Mouse (Mus musculus): ENCODE measurements around the gene Tmcc1. TPM values are rescaled to one million over a fixed set of nuclear protein-coding genes. Genes with fewer than 3 reads are reported as not detected.

The Tmcc1 gene
- polyA plus RNA-seq, 1 experiment from 2014 or later: 21.0 TPM

GRCm38 (mm10) chr6:116058541-116059300, 134.6 kb downstream of the Tmcc1 start:
- Histone ChIP-seq H3K4me1 (replicated peaks; ENCODE audit: control insufficient read depth, insufficient read depth, low read length) (peaks cover 5% of the 10 kb centered on the region; the same call in 1 of the 2 replicates), H3K27me3 (ENCODE audit: control insufficient read depth, insufficient read depth, low read length) (no peaks in the 10 kb centered on the region), H3K36me3 (ENCODE audit: control insufficient read depth, insufficient read depth, low read length) (no peaks in the 10 kb centered on the region), H3K4me2 (ENCODE audit: low read depth, low read length, severe bottlenecking) (no peak overlapping the region), H3K4me3 (ENCODE audit: low read depth, low read length) (no peak overlapping the region), H3K27ac (ENCODE audit: low read depth, low read length) (no peak overlapping the region), H3K9ac (ENCODE audit: low read length) (no peak overlapping the region), H3K9me3 (ENCODE audit: control insufficient read depth, low read length) (no peaks in the 10 kb centered on the region)
- ATAC-seq (replicated peaks; ENCODE audit: low FRiP score): no peak
- 71% methylated on average over 3 of the region's 3 CpGs for WGBS
- DNase-seq (ENCODE audit: low spot score): no peak

GRCm38 (mm10) chr6:116056676-116057264, 136.5 kb downstream of the Tmcc1 start:
- WGBS: 15% methylated on average over 13 of the region's 13 CpGs
- peak; percentile 68 for DNase-seq (ENCODE audit: low spot score)
- no peak overlapping the region for H3K4me3 ChIP-seq (ENCODE audit: low read depth, low read length)

DNA sequence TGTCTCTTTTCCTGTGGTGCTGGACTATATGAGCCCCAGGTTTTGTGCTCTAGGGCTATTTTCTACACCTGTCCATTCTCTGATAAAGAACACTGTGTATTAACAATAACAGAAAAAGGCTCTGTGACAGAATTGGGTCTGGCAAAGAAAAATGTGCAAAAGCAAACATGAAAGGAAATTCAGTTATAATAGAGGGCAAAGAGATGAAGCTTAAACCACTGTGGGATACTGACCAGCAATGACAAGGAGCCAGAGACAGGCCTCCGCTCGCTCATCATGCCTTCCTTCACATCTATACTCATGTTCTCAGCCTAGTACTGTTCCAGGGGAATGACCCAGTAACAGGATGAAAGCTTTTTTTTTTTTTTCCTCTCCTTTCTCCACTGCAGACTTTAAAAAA, 137.5 kb downstream of the Tmcc1 start:
- no peaks in the 10 kb centered on the region for H3K9me3 ChIP-seq (ENCODE audit: control insufficient read depth, low read length)
- WGBS: 75% methylated on average over 2 of the region's 2 CpGs
- no peak overlapping the region for H3K4me3 ChIP-seq (ENCODE audit: low read depth, low read length)
- H3K9ac ChIP-seq (ENCODE audit: low read length): no peak overlapping the region
- H3K27ac ChIP-seq (ENCODE audit: low read depth, low read length): no peak overlapping the region
- no peak overlapping the region for H3K4me2 ChIP-seq (ENCODE audit: low read depth, low read length, severe bottlenecking)
- ATAC-seq (replicated peaks; ENCODE audit: low FRiP score) (no peak), DNase-seq (ENCODE audit: low spot score) (no peak)
- H3K36me3 ChIP-seq (ENCODE audit: control insufficient read depth, insufficient read depth, low read length): no peaks in the 10 kb centered on the region
- peaks cover 5% of the 10 kb centered on the region; the same call in 1 of the 2 replicates for H3K4me1 ChIP-seq (replicated peaks; ENCODE audit: control insufficient read depth, insufficient read depth, low read length)
- no peaks in the 10 kb centered on the region for H3K27me3 ChIP-seq (ENCODE audit: control insufficient read depth, insufficient read depth, low read length)

More at GRCm38 (mm10) chr6:116056676-116057264, 136.5 kb downstream of the Tmcc1 start:
- Histone ChIP-seq H3K4me2 (ENCODE audit: low read depth, low read length, severe bottlenecking) (peak overlapping the region; percentile 1; the same call in 1 of the 2 replicates), H3K9me3 (ENCODE audit: control insufficient read depth, low read length) (no peaks in the 10 kb centered on the region), H3K36me3 (ENCODE audit: control insufficient read depth, insufficient read depth, low read length) (no peaks in the 10 kb centered on the region), H3K9ac (ENCODE audit: low read length) (no peak overlapping the region), H3K27me3 (ENCODE audit: control insufficient read depth, insufficient read depth, low read length) (no peaks in the 10 kb centered on the region), H3K27ac (ENCODE audit: low read depth, low read length) (peak overlapping the region; percentile 7; the same call in 1 of the 2 replicates), H3K4me1 (replicated peaks; ENCODE audit: control insufficient read depth, insufficient read depth, low read length) (peaks cover 5% of the 10 kb centered on the region; the same call in 1 of the 2 replicates)
- ATAC-seq (replicated peaks; ENCODE audit: low FRiP score): peak; percentile 71; the same call in 1 of the 2 replicates

GRCm38 (mm10) chr6:116055001-116055471, 138.2 kb downstream of the Tmcc1 start:
- peaks cover 5% of the 10 kb centered on the region; the same call in 1 of the 2 replicates for H3K4me1 ChIP-seq (replicated peaks; ENCODE audit: control insufficient read depth, insufficient read depth, low read length)
- no peak overlapping the region for H3K4me3 ChIP-seq (ENCODE audit: low read depth, low read length)
- no peaks in the 10 kb centered on the region for H3K36me3 ChIP-seq (ENCODE audit: control insufficient read depth, insufficient read depth, low read length)
- H3K9me3 ChIP-seq (ENCODE audit: control insufficient read depth, low read length): no peaks in the 10 kb centered on the region
- DNase-seq (ENCODE audit: low spot score) (no peak), ATAC-seq (replicated peaks; ENCODE audit: low FRiP score) (no peak)
- H3K9ac ChIP-seq (ENCODE audit: low read length): no peak overlapping the region
- no peak overlapping the region for H3K27ac ChIP-seq (ENCODE audit: low read depth, low read length)
- 74% methylated on average over 1 of the region's 1 CpGs for WGBS
- H3K4me2 ChIP-seq (ENCODE audit: low read depth, low read length, severe bottlenecking): no peak overlapping the region
- H3K27me3 ChIP-seq (ENCODE audit: control insufficient read depth, insufficient read depth, low read length): no peaks in the 10 kb centered on the region

DNA sequence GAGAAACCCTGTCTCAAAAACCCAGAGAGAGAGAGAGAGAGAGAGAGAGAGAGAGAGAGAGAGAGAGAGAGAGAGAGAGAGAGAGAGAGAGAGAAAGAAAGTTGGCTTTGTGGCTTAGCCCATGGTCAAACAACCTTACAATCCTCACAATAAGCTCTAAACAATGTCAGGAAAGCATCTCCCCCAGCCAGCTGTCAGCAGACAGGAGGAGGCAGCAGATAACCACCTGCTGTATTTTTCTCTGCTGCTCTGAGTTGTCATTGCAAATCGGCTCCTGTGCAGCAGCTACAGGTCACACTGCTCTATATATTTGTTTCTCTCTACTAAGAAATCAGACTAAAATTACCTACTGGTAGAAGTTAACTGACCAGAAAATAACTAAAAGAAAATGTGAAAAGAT, 145.4 kb downstream of the Tmcc1 start:
- ATAC-seq (replicated peaks; ENCODE audit: low FRiP score) (no peak), DNase-seq (ENCODE audit: low spot score) (no peak)
- Histone ChIP-seq H3K4me3 (ENCODE audit: low read depth, low read length) (no peak overlapping the region), H3K4me1 (replicated peaks; ENCODE audit: control insufficient read depth, insufficient read depth, low read length) (0 out of 2 replicates have a peak, but pooled peaks cover 3% of the 10 kb centered on the region), H3K27ac (ENCODE audit: low read depth, low read length) (no peak overlapping the region), H3K27me3 (ENCODE audit: control insufficient read depth, insufficient read depth, low read length) (no peaks in the 10 kb centered on the region), H3K36me3 (ENCODE audit: control insufficient read depth, insufficient read depth, low read length) (no peaks in the 10 kb centered on the region; the same call in 1 of the 2 replicates), H3K4me2 (ENCODE audit: low read depth, low read length, severe bottlenecking) (no peak overlapping the region), H3K9me3 (ENCODE audit: control insufficient read depth, low read length) (peaks cover under 1% of the 10 kb centered on the region; the same call in 1 of the 2 replicates), H3K9ac (ENCODE audit: low read length) (no peak overlapping the region)
- WGBS: 80% methylated on average over 1 of the region's 1 CpGs

- 78% methylated on average over 3 of the region's 3 CpGs for WGBS
Measured at GRCm38 (mm10) chr6:116047366-116047765, 145.9 kb downstream of the Tmcc1 start.

DNA sequence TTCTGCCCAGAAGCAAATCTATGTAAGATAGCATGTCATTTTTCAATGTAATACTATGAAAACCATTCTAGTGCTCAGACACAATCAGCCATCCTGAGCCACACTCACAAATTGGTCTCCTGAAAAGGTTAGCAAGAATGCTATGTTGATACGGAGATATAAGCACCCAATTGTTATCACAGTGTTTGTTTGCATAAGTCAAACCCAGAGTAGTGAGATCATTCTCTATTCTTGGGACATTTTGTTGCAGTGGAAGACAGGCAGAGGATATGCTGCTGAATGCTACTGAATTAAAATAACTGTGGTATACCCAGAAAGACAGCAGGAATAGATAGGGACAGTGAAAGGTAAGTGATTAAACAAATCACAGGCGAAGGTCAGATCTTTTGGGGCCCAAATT, 149.2 kb downstream of the Tmcc1 start:
- no peak for ATAC-seq (replicated peaks; ENCODE audit: low FRiP score)
- H3K36me3 ChIP-seq (ENCODE audit: control insufficient read depth, insufficient read depth, low read length): no peaks in the 10 kb centered on the region; the same call in 1 of the 2 replicates
- peaks cover 3% of the 10 kb centered on the region; the same call in 1 of the 2 replicates for H3K9me3 ChIP-seq (ENCODE audit: control insufficient read depth, low read length)
- no peak overlapping the region for H3K4me3 ChIP-seq (ENCODE audit: low read depth, low read length)
- no peak overlapping the region for H3K9ac ChIP-seq (ENCODE audit: low read length)
- H3K4me1 ChIP-seq (replicated peaks; ENCODE audit: control insufficient read depth, insufficient read depth, low read length): 0 out of 2 replicates have a peak, but pooled peaks cover 3% of the 10 kb centered on the region
- 76% methylated on average over 2 of the region's 2 CpGs for WGBS
- H3K4me2 ChIP-seq (ENCODE audit: low read depth, low read length, severe bottlenecking): no peak overlapping the region
- no peak for DNase-seq (ENCODE audit: low spot score)
- no peak overlapping the region for H3K27ac ChIP-seq (ENCODE audit: low read depth, low read length)
- no peaks in the 10 kb centered on the region for H3K27me3 ChIP-seq (ENCODE audit: control insufficient read depth, insufficient read depth, low read length)

More at GRCm38 (mm10) chr6:116047366-116047765, 145.9 kb downstream of the Tmcc1 start:
- ATAC-seq (replicated peaks; ENCODE audit: low FRiP score): no peak
- Histone ChIP-seq H3K4me1 (replicated peaks; ENCODE audit: control insufficient read depth, insufficient read depth, low read length) (0 out of 2 replicates have a peak, but pooled peaks cover 3% of the 10 kb centered on the region), H3K4me2 (ENCODE audit: low read depth, low read length, severe bottlenecking) (no peak overlapping the region), H3K27ac (ENCODE audit: low read depth, low read length) (no peak overlapping the region), H3K4me3 (ENCODE audit: low read depth, low read length) (no peak overlapping the region), H3K9me3 (ENCODE audit: control insufficient read depth, low read length) (peaks cover 3% of the 10 kb centered on the region; the same call in 1 of the 2 replicates), H3K27me3 (ENCODE audit: control insufficient read depth, insufficient read depth, low read length) (no peaks in the 10 kb centered on the region), H3K9ac (ENCODE audit: low read length) (no peak overlapping the region), H3K36me3 (ENCODE audit: control insufficient read depth, insufficient read depth, low read length) (no peaks in the 10 kb centered on the region; the same call in 1 of the 2 replicates)
- no peak for DNase-seq (ENCODE audit: low spot score)

- H3K4me2 ChIP-seq (ENCODE audit: low read depth, low read length, severe bottlenecking): no peak overlapping the region
- no peak for ATAC-seq (replicated peaks; ENCODE audit: low FRiP score)
Measured at GRCm38 (mm10) chr6:116038222-116038621, 155.1 kb downstream of the Tmcc1 start.

More at GRCm38 (mm10) chr6:116038222-116038621, 155.1 kb downstream of the Tmcc1 start:
- H3K9ac ChIP-seq (ENCODE audit: low read length): no peak overlapping the region
- peaks cover 3% of the 10 kb centered on the region; the same call in 1 of the 2 replicates for H3K9me3 ChIP-seq (ENCODE audit: control insufficient read depth, low read length)
- H3K4me1 ChIP-seq (replicated peaks; ENCODE audit: control insufficient read depth, insufficient read depth, low read length): no peaks in the 10 kb centered on the region
- H3K27ac ChIP-seq (ENCODE audit: low read depth, low read length): no peak overlapping the region
- DNase-seq (ENCODE audit: low spot score): no peak
- H3K36me3 ChIP-seq (ENCODE audit: control insufficient read depth, insufficient read depth, low read length): no peaks in the 10 kb centered on the region; the same call in 1 of the 2 replicates
- WGBS: 93% methylated on average over 2 of the region's 2 CpGs
- no peaks in the 10 kb centered on the region for H3K27me3 ChIP-seq (ENCODE audit: control insufficient read depth, insufficient read depth, low read length)
- no peak overlapping the region for H3K4me3 ChIP-seq (ENCODE audit: low read depth, low read length)
